In genomic region chr5:20884036-20884620, GRCm38 (mm10) we compare ENCODE assay signal across 9 mouse cellular contexts. TPM values are rescaled to one million over a fixed set of nuclear protein-coding genes. Genes with fewer than 3 reads are reported as not detected.
DNase-seq lines count a peak whose midpoint lies in the region; ATAC-seq and TF ChIP-seq lines count a peak whose summit lies in the region.
"Had no signal": no experiment of that assay in that cellular context is flagged by ENCODE, and none has a peak within 500 bp of the region (broad histone marks: within the 10 kb centered on the region; RNA-seq: fewer than 3 reads in every experiment).

No protein-coding gene starts in this region.

- ATAC-seq in heart, embryonic 15.5 days (replicated peaks; ENCODE audit: insufficient number of reproducible peaks, insufficient read depth, low FRiP score, low read depth) = no peak
- no peak for ATAC-seq in embryonic facial prominence, embryonic 13.5 days (ENCODE audit: insufficient number of reproducible peaks, insufficient read depth, low FRiP score, low TSS enrichment, low read depth)
- ATAC-seq in liver, embryonic 16.5 days (ENCODE audit: low read depth) = no peak

- no peak for TF ChIP-seq EP300 in CH12.LX (IDR thresholded peaks at IDR 0.05; ENCODE audit: low read length)

- TF ChIP-seq CTCF in CH12.LX (conservative IDR thresholded peaks at IDR 0.05 in 1 of 2, IDR thresholded peaks at IDR 0.05 in 1 of 2; ENCODE audit: low read depth in 2 of 2, low read length in 2 of 2) = no peak

- H3K36me3 ChIP-seq in heart, embryonic 15.5 days = peaks cover 6% of the 10 kb centered on the region; the same call in 1 of the 2 replicates
- peaks cover 3 to 28% of the 10 kb centered on the region in 2 experiments for H3K36me3 ChIP-seq in CH12.LX (replicated peaks in 1 of 2; ENCODE audit: control insufficient read depth in 1 of 2, insufficient read depth in 1 of 2, low read length in 1 of 2)
- peaks cover 13% of the 10 kb centered on the region for H3K36me3 ChIP-seq in embryonic facial prominence, embryonic 13.5 days
- H3K36me3 ChIP-seq in liver, embryonic 16.5 days (ENCODE audit: control insufficient read depth, insufficient read depth) = no peaks in the 10 kb centered on the region; the same call in 1 of the 2 replicates

- peaks cover 22% of the 10 kb centered on the region for H3K4me1 ChIP-seq in heart, embryonic 15.5 days (replicated peaks)
- H3K4me1 ChIP-seq in CH12.LX (ENCODE audit: control insufficient read depth in 1 of 2, insufficient read depth in 2 of 2) = peaks cover 7 to 25% of the 10 kb centered on the region in 2 experiments
- peaks cover 16% of the 10 kb centered on the region for H3K4me1 ChIP-seq in embryonic facial prominence, embryonic 13.5 days
- H3K4me1 ChIP-seq in liver, embryonic 16.5 days (ENCODE audit: control insufficient read depth, low read depth, low read length) = peaks cover 20% of the 10 kb centered on the region

- TF ChIP-seq RAD21 in CH12.LX (IDR thresholded peaks at IDR 0.05; ENCODE audit: low read depth, low read length) = no peak

- no peak for TF ChIP-seq POLR2A in CH12.LX (IDR thresholded peaks at IDR 0.05; ENCODE audit: low read depth, low read length)

- H3K4me3 ChIP-seq in heart, embryonic 15.5 days = peak overlapping the region; percentile 69
- H3K4me3 ChIP-seq in CH12.LX (replicated peaks in 1 of 3; ENCODE audit: low read depth in 2 of 3, low read length in 2 of 3, poor library complexity in 1 of 3) = no peak overlapping the region
- 0 out of 2 replicates have a peak overlapping the region, but pooled peaks have one; percentile 90 for H3K4me3 ChIP-seq in embryonic facial prominence, embryonic 13.5 days
- peak overlapping the region; percentile 85 for H3K4me3 ChIP-seq in liver, embryonic 16.5 days (ENCODE audit: low read depth, low read length)

- 80% methylated on average over 4 of the region's 4 CpGs for WGBS in heart, embryonic 15.5 days
- WGBS in embryonic facial prominence, embryonic 13.5 days = 79% methylated on average over 4 of the region's 4 CpGs
- WGBS in liver, embryonic 16.5 days (ENCODE audit: insufficient replicate concordance) = 60% methylated on average over 4 of the region's 4 CpGs

- no peaks in the 10 kb centered on the region for H3K9me3 ChIP-seq in heart, embryonic 15.5 days (replicated peaks)
- H3K9me3 ChIP-seq in CH12.LX (replicated peaks; ENCODE audit: low read length) = no peaks in the 10 kb centered on the region
- no peaks in the 10 kb centered on the region for H3K9me3 ChIP-seq in embryonic facial prominence, embryonic 13.5 days
- H3K9me3 ChIP-seq in liver, embryonic 16.5 days (replicated peaks; ENCODE audit: control insufficient read depth, low read length) = no peaks in the 10 kb centered on the region

- dilution Hi-C loops in CH12.LX (cut with MboI; ENCODE audit: extremely low pct_ligation_motif_present, extremely low pct_unique_long_range_greater_than_20kb, low sequenced_read_pairs) = no loop called here

- no peak overlapping the region for H3K9ac ChIP-seq in heart, embryonic 15.5 days
- H3K9ac ChIP-seq in CH12.LX (ENCODE audit: insufficient read depth, low read depth) = no peak overlapping the region
- H3K9ac ChIP-seq in embryonic facial prominence, embryonic 13.5 days = peak overlapping the region; percentile 4; the same call in 1 of the 2 replicates
- peak overlapping the region; percentile 34 for H3K9ac ChIP-seq in liver, embryonic 16.5 days (ENCODE audit: low read depth, low read length)

- H3K27me3 ChIP-seq in heart, embryonic 15.5 days = no peaks in the 10 kb centered on the region
- H3K27me3 ChIP-seq in CH12.LX (replicated peaks) = no peaks in the 10 kb centered on the region
- H3K27me3 ChIP-seq in embryonic facial prominence, embryonic 13.5 days = no peaks in the 10 kb centered on the region
- H3K27me3 ChIP-seq in liver, embryonic 16.5 days (ENCODE audit: control insufficient read depth, insufficient read depth, low read depth, low read length) = no peaks in the 10 kb centered on the region

- no peak for DNase-seq in heart, adult 8-10 months (ENCODE audit: low spot score)
- DNase-seq in CH12.LX (ENCODE audit: extremely low read depth) = no peak
- no peak for DNase-seq in embryo, embryonic 10.5 days (ENCODE audit: low spot score)
- DNase-seq in left cerebral cortex, postnatal 10 days (ENCODE audit: extremely low spot score in 1 of 2, low spot score in 2 of 2) = no peak
- DNase-seq in adrenal gland, postnatal 25 days = no peak
- DNase-seq: lung, postnatal 14 days had no signal

- H3K79me2 ChIP-seq in CH12.LX (replicated peaks; ENCODE audit: control insufficient read depth, extremely low read depth, insufficient read depth, poor library complexity, severe bottlenecking) = peaks cover 30% of the 10 kb centered on the region

- no peak overlapping the region for H3K27ac ChIP-seq in heart, embryonic 15.5 days
- H3K27ac ChIP-seq in CH12.LX (ENCODE audit: insufficient read depth, low read depth) = no peak overlapping the region
- H3K27ac ChIP-seq in embryonic facial prominence, embryonic 13.5 days = no peak overlapping the region
- no peak overlapping the region for H3K27ac ChIP-seq in liver, embryonic 16.5 days (ENCODE audit: low read length)

- H3K4me2 ChIP-seq in heart, embryonic 15.5 days = peak overlapping the region; percentile 76
- peak overlapping the region; percentile 94; the same call in 1 of the 2 replicates for H3K4me2 ChIP-seq in CH12.LX (ENCODE audit: insufficient read depth, low read depth, poor library complexity, severe bottlenecking)
- H3K4me2 ChIP-seq in embryonic facial prominence, embryonic 13.5 days = peak overlapping the region; percentile 77
- H3K4me2 ChIP-seq in liver, embryonic 16.5 days (ENCODE audit: low read depth, low read length) = peak overlapping the region; percentile 82

- intact Hi-C loops in left cerebral cortex, postnatal 10 days (cut with DNase I) = no loop called here

- in situ Hi-C loops in CH12.LX (cut with MboI; ENCODE audit: low pct_ligation_motif_present, low pct_unique_long_range_greater_than_20kb, low sequenced_read_pairs) = no loop called here

TF ChIP-seq in CH12.LX, 34 proteins besides CTCF, POLR2A, EP300 and RAD21:
- TF ChIP-seq JUN (IDR thresholded peaks at IDR 0.05; ENCODE audit: insufficient read depth, low read depth, low read length) (no peak), MAZ (IDR thresholded peaks at IDR 0.05; ENCODE audit: low read depth, low read length) (no peak), E2F4 (IDR thresholded peaks at IDR 0.05; ENCODE audit: insufficient replicate concordance, low read depth, low read length) (no peak), KAT2A (IDR thresholded peaks at IDR 0.05; ENCODE audit: insufficient replicate concordance, low read length) (no peak), BHLHE40 (IDR thresholded peaks at IDR 0.05; ENCODE audit: low read depth, low read length) (no peak), USF2 (conservative IDR thresholded peaks at IDR 0.05; ENCODE audit: low read depth, low read length) (no peak), JUND (conservative IDR thresholded peaks at IDR 0.05; ENCODE audit: low read depth, low read length) (no peak), ZKSCAN1 (IDR thresholded peaks at IDR 0.05; ENCODE audit: borderline replicate concordance, low read depth, low read length) (no peak), SMC3 (IDR thresholded peaks at IDR 0.05; ENCODE audit: low read depth, low read length) (no peak)
TF ChIP-seq in CH12.LX: peak in this region for 0.

RNA-seq across cellular contexts. Expression of gene Tmem60, which starts 2.1 kb away (rescaled TPM):
- 45.3 and 47.6 TPM in 2 replicates for polyA plus RNA-seq in heart, embryonic 15.5 days (2015; fragmentation: Nextera tagmentation; extraction: Ambion mirVana)
- total RNA-seq in heart, adult 8-10 months (2022) = 10 to 100 TPM; 24.5 to 27.5 (median 25.7) TPM
- total RNA-seq in CH12.LX (2012; rRNA removed) (12.7 and 12.9 TPM in 2 replicates), CH12.LX (2014; rRNA removed) (35.4 and 39.3 TPM in 2 replicates)
- 17.2 and 19.2 TPM in 2 replicates for polyA plus RNA-seq in CH12.LX (2012; ENCODE audit: insufficient read length, low read depth)
- 51.0 and 53.6 TPM in 2 replicates for polyA plus RNA-seq in embryonic facial prominence, embryonic 13.5 days (2015; fragmentation: Nextera tagmentation; extraction: Ambion mirVana)
- polyA plus RNA-seq in liver, embryonic 16.5 days (2015; fragmentation: Nextera tagmentation; extraction: Ambion mirVana) = 32.4 and 34.5 TPM in 2 replicates
- 10 to 100 TPM; 22.7 to 23.7 TPM for total RNA-seq in left cerebral cortex, postnatal 10 days (2021)
- 20.4 and 24.6 TPM in 2 replicates for total RNA-seq in adrenal gland, postnatal 25 days (2021)

RNA-seq across cellular contexts. Expression of gene Phtf2, which starts 2.2 kb away (rescaled TPM):
- polyA plus RNA-seq in heart, embryonic 15.5 days (2015; fragmentation: Nextera tagmentation; extraction: Ambion mirVana) = 31.2 and 32.9 TPM in 2 replicates
- total RNA-seq in heart, adult 8-10 months (2022) = 10 to 100 TPM; 66.3 to 72.5 (median 69.6) TPM
- total RNA-seq in CH12.LX (2012; rRNA removed) (16.4 and 18.5 TPM in 2 replicates), CH12.LX (2014; rRNA removed) (30.4 and 32.7 TPM in 2 replicates)
- 28.1 and 30.6 TPM in 2 replicates for polyA plus RNA-seq in CH12.LX (2012; ENCODE audit: insufficient read length, low read depth)
- polyA plus RNA-seq in embryonic facial prominence, embryonic 13.5 days (2015; fragmentation: Nextera tagmentation; extraction: Ambion mirVana) = 17.9 and 19.4 TPM in 2 replicates
- polyA plus RNA-seq in liver, embryonic 16.5 days (2015; fragmentation: Nextera tagmentation; extraction: Ambion mirVana) = 5.6 and 5.7 TPM in 2 replicates
- 10 to 100 TPM; 23.4 to 28.1 TPM for total RNA-seq in left cerebral cortex, postnatal 10 days (2021)
- total RNA-seq in adrenal gland, postnatal 25 days (2021) = 9.9 and 14.3 TPM in 2 replicates

Comparison
In these comparisons a context has a peak if more than half of its experiments do, and no peak if none do; other contexts are left out.
1. H3K4me3 ChIP-seq: peak in heart, embryonic 15.5 days (single experiment), embryonic facial prominence, embryonic 13.5 days (single experiment) and liver, embryonic 16.5 days (single experiment); none in CH12.LX (0 of 3).
2. H3K9ac ChIP-seq: peak in embryonic facial prominence, embryonic 13.5 days (single experiment) and liver, embryonic 16.5 days (single experiment); none in heart, embryonic 15.5 days (single experiment) and CH12.LX (single experiment).
3. Peak in every context shown above with its lines, with median percentiles within 50 percentile points of each other: H3K4me2 ChIP-seq.